Mouse (Mus musculus): Measurements from ENCODE around the gene Rnf213. TPM values are rescaled to one million over a fixed set of nuclear protein-coding genes. Genes with fewer than 3 reads are reported as not detected.
"Not testable (repeated sequence)": the region's sequence is repeated elsewhere in the genome, so short reads cannot be mapped to it uniquely, and the experiment has no call there.

The Rnf213 gene
- total RNA-seq, 2 experiments from 2014 or later: 79.4 to 90.7 TPM

DNA sequence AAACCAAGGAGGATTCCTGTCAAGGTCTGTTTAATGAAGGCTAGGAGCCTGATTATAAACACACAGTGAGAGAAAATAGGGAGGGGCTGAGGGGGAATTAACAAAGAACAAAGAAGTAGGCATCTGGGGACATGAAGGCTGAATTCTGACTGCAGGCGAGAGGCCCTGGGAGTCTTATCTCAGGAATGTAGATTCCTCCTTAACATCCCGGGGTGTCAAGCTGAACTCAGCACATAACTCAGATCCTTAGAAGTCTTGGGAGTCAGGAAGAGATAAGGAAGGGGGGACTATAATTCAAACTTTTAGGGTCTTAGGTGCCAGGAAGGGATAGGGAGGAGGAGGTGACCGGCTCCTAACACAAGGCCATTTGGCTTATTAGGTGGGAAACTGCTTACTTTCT lies 5.6 kb upstream of the Rnf213 start:
- ATAC-seq (replicated peaks; ENCODE audit: low FRiP score, poor library complexity, severe bottlenecking): not testable (repeated sequence)

DNA sequence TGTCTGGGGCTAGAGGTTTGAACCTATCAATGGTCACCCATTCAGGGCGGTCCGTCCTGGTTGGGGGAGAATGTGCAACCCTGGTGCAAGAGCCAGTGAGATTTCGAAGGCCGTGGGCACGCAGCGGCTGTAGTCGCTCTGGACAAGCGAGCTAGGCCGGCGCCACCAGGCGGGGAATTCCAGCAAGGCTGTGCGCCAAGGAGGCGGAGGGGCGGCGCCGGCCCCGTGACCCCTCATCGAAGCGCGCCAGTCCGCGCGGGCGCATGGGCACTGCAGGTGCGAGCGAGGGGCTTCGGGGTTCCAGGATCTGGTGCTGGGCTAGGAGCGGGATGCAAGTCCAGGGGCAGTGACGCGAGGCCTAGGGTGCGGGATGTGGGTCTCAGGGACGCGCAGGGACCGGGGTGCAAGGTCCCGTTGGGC lies 3.0 kb upstream of the Rnf213 start:
- no peak for ATAC-seq (replicated peaks; ENCODE audit: low FRiP score, poor library complexity, severe bottlenecking)

DNA sequence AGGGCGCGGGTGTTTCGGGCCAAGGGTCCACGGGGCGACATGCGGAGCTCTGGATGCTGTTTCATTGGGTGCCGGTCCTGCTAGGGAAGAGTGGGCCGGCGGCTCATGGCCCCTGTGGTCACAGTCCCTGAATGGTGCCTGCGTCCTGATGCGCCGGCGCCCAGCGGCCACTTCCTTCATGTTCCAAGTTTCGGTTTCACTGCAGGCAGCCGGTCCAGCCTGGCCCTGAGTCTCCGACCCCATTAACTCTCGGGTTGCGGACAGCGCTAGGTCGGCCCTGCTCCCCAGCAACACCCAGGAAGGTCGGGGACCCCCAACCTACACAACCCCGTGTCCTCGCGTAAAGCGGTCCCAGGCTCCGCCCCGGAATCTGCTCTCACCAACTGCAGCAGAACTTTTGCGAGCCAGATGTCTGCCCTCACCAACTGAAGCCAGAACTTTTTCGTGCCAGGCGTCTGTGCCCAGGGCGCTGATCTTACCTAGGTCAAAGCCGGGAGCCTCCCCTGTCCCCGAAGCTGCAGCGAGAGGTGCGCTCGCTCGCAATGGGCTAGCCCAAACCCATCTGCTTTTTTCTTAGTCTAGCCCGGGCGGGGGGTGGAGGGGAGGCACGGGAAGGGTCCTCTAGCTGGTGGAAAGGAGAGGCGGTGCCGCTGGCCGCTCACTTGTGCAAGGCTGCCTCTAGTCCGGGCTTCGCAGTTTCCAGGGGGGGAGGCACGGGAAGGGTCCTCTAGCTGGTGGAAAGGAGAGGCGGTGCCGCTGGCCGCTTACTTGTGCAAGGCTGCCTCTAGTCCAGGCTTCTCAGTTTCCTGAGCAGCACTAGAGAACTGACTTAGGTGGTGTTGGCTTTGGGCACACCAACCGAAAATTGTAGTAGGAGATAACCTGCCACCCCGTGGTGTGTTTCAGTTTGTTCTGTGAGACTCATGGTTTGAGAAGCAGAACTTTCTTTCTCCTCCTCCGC lies 2.3 kb upstream of the Rnf213 start:
- ATAC-seq (replicated peaks; ENCODE audit: low FRiP score, poor library complexity, severe bottlenecking): 0 out of 2 replicates have a peak, but pooled peaks have one; percentile 2

DNA sequence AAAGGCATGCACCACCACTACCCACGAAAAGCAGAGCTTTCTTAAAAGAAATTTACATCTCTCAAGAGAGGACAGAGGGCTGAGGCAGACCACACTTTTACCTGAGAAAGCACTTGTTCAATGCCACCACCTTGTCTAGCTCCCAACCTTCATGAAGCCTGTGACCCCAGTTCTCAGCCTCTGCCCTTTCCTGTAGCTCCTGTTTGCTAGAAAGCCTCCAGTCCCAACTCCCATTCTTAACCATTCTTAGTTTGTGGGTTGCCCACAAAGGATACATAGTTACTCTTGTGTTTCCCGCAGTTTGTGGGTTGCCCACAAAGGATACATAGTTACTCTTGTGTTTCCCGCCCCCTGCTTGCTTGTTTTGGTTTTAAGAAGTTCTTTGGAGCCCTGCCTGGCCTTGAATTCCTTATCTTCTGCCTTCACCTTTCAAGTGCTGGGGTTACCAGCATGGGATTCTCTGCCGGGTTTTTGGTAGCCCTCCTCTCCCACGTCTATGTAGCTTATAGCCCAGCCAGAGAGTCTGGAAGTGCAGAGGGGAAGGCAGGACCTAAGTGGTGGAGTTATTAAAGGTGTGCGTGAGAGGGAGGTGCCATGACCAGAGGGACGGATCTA lies 1.4 kb upstream of the Rnf213 start:
- ATAC-seq (replicated peaks; ENCODE audit: low FRiP score, poor library complexity, severe bottlenecking): peak; percentile 44

GRCm38 (mm10) chr11:119392001-119392614 lies 792 bp upstream of the Rnf213 start:
- peak; percentile 81 for ATAC-seq (replicated peaks; ENCODE audit: low FRiP score, poor library complexity, severe bottlenecking)

GRCm38 (mm10) chr11:119393483-119393804 lies 544 bp downstream of the Rnf213 start:
- peak; percentile 27 for ATAC-seq (replicated peaks; ENCODE audit: low FRiP score, poor library complexity, severe bottlenecking)

DNA sequence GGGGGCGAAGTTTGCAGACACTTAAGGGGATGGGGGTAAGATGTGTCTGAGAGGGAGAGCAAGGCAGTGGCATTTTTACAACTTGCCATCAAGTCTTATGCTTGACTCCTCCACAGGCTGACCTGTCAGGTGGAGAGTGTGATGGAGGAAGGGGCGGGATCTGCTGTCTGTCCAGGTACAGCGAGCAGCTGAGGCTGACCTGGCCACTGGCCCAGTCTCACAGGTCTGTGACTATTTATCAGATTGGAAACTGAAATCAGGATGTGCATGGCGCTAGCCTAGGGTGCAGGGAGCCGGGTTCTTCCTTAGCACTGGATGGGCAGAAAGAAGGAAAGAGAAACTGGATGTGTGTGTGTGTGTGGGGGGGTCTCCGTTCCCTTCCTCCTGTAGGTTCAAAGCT lies 1.3 kb downstream of the Rnf213 start:
- ATAC-seq (replicated peaks; ENCODE audit: low FRiP score, poor library complexity, severe bottlenecking): no peak

- no peak for ATAC-seq (replicated peaks; ENCODE audit: low FRiP score, poor library complexity, severe bottlenecking)
Measured at GRCm38 (mm10) chr11:119395394-119395793, 2.5 kb downstream of the Rnf213 start.

GRCm38 (mm10) chr11:119395931-119396330 lies 3.0 kb downstream of the Rnf213 start:
- ATAC-seq (replicated peaks; ENCODE audit: low FRiP score, poor library complexity, severe bottlenecking): no peak

GRCm38 (mm10) chr11:119396461-119396860 lies 3.6 kb downstream of the Rnf213 start:
- ATAC-seq (replicated peaks; ENCODE audit: low FRiP score, poor library complexity, severe bottlenecking): no peak

GRCm38 (mm10) chr11:119402501-119403160 lies 9.7 kb downstream of the Rnf213 start:
- no peak for ATAC-seq (replicated peaks; ENCODE audit: low FRiP score, poor library complexity, severe bottlenecking)

DNA sequence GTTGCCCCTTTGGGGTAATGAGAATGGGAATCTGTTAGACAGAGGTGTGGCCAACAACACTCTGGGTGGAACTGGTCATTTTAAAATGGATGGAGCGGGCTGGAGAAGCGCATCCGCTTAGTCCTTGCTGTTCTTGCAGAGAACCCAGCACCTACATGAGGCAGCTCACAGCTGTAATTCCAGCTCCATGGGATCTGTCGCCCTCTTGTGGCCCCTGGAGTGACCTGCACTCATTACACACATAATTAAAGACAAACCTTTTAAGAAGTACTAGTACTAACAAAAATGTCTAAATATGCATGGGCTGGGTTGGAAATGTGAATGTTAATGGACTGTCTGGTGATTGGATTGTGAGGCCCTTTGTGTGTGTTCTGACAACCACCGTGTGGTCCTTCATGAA lies 11.7 kb downstream of the Rnf213 start:
- peak; percentile 73 for ATAC-seq (replicated peaks; ENCODE audit: low FRiP score, poor library complexity, severe bottlenecking)

GRCm38 (mm10) chr11:119407381-119407780 lies 14.5 kb downstream of the Rnf213 start:
- ATAC-seq (replicated peaks; ENCODE audit: low FRiP score, poor library complexity, severe bottlenecking): no peak

- 0 out of 2 replicates have a peak, but pooled peaks have one; percentile 11 for ATAC-seq (replicated peaks; ENCODE audit: low FRiP score, poor library complexity, severe bottlenecking)
Measured at GRCm38 (mm10) chr11:119407977-119408376, 15.1 kb downstream of the Rnf213 start.

DNA sequence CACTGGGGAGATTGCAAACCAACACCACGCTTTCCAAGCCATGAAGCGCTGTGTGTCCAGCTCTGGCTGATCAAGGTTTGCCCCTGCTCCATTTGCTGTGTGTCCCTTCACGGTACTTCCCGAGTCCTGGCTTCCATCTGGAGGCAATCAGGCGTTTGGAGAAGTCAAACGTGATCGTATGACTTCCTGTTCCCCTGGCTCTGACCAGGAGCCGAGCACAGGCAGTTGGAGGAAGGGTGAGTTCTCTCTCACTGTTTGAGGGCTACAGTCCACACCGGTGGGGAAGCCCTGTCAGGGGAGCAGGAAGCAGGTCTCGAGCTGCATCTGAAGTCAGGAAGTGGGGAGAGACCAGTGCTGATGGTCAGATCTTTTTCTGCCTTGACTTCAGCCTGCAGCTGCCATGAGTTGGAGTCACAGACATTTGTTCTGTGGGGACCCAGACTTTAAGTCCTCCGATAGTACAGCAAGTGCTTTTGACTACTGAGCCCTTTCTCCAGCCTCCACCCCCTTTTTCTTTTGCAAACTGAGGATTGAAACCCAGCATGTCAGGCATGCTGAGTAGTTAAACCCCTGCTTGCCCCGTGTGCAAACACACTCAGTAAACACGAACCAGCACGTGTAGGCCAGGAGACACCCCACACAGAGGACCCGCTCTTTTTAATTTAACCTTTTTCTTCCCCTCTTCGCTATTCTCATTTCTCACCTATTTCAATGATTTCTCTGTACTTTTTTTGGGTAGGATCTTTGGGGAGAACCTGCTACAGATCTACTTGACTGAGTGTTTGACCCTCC lies 26.6 kb downstream of the Rnf213 start:
- ATAC-seq (replicated peaks; ENCODE audit: low FRiP score, poor library complexity, severe bottlenecking): no peak

- ATAC-seq (replicated peaks; ENCODE audit: low FRiP score, poor library complexity, severe bottlenecking): no peak
Measured at GRCm38 (mm10) chr11:119420426-119420825, 27.5 kb downstream of the Rnf213 start.

GRCm38 (mm10) chr11:119427431-119427830 lies 34.5 kb downstream of the Rnf213 start:
- ATAC-seq (replicated peaks; ENCODE audit: low FRiP score, poor library complexity, severe bottlenecking): no peak

- no peak for ATAC-seq (replicated peaks; ENCODE audit: low FRiP score, poor library complexity, severe bottlenecking)
Measured at GRCm38 (mm10) chr11:119427986-119428385, 35.1 kb downstream of the Rnf213 start.

DNA sequence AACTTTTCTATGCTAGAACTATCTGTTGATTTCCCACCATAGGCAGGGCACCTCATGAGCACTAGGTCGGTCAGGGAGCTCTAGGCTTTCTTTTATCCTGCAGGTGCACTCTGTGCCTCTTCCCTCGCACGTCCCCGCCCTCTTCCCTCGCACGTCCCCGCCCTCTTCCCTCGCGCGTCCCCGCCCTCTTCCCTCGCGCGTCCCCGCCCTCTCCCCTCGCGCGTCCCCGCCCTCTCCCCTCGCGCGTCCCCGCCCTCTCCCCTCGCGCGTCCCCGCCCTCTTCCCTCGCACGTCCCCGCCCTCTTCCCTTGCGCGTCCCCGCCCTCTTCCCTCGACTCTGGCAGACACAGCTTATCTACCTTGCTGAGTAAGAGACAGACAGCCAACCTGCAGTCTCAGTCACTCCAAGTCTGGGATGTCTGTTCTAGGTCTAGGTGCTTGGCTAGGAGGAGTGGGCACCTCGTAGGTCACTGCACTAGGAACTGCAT lies 35.8 kb downstream of the Rnf213 start:
- peak; percentile 90 for ATAC-seq (replicated peaks; ENCODE audit: low FRiP score, poor library complexity, severe bottlenecking)

Measured in erythroblast, adult 5-6 weeks (primary cell).